Mouse (Mus musculus) bone marrow macrophage, adult 2 months (primary cell): Measurements from ENCODE around the gene Olfr819.
"Not testable (repeated sequence)": the region's sequence is repeated elsewhere in the genome, so short reads cannot be mapped to it uniquely, and the experiment has no call there.

Experiments
- CTCF ChIP-seq: IDR thresholded peaks from 2 replicates; pipeline ENCODE4 v1.5.1; 2012; ENCODE audit warnings: low read depth, mild to moderate bottlenecking, low read length, moderate library complexity
- POLR2A ChIP-seq: IDR thresholded peaks from 2 replicates; pipeline ENCODE4 v1.6.1; 2012; ENCODE audit warnings: mild to moderate bottlenecking, low read depth, low read length, borderline replicate concordance

- not testable (repeated sequence) for TF ChIP-seq CTCF, POLR2A
Measured at GRCm38 (mm10) chr10:129976040-129976439, 9.0 kb upstream of the Olfr819 start, which contains the start of gene Olfr247.
